Mouse (Mus musculus) megakaryocyte, embryonic 14.5 days (primary cell): ENCODE results near the gene Carnmt1.

Source experiments
- FLI1 ChIP-seq: IDR thresholded peaks from 2 replicates; pipeline ENCODE4 v1.6.1; 2012; ENCODE audit warnings: low read length, inconsistent platforms, mixed read lengths
- GATA1 ChIP-seq: IDR thresholded peaks from 3 replicates; pipeline ENCODE4 v1.6.1; 2012; ENCODE audit warnings: mixed read lengths, low read length, inconsistent platforms, borderline replicate concordance

- TF ChIP-seq GATA1 (no peak), FLI1 (no peak)
These were observed 15.6 kb upstream of the Carnmt1 start for GRCm38 (mm10) chr19:18654984-18655383.
